Comparison of ENCODE assay signal across 8 mouse cellular contexts in genomic region chr9:58823918-58824215, GRCm38 (mm10). TPM values are rescaled to one million over a fixed set of nuclear protein-coding genes. Genes with fewer than 3 reads are reported as not detected.
A peak's percentile ranks its signal among the peaks of the same experiment; 100 is the strongest.
DNase-seq lines count a peak whose midpoint lies in the region; ATAC-seq and TF ChIP-seq lines count a peak whose summit lies in the region.

No protein-coding gene starts in this region.

- H3K9ac ChIP-seq in lung, embryonic 16.5 days (ENCODE audit: low read length) = peak overlapping the region; percentile 65
- H3K9ac ChIP-seq in liver, embryonic 12.5 days = no peak overlapping the region
- H3K9ac ChIP-seq in stomach, postnatal 0 days (ENCODE audit: low read length) = peak overlapping the region; percentile 52; the same call in 1 of the 2 replicates

- peaks cover 54% of the 10 kb centered on the region for H3K27me3 ChIP-seq in lung, embryonic 16.5 days (ENCODE audit: control insufficient read depth, insufficient read depth, low read depth, low read length)
- peaks cover 98% of the 10 kb centered on the region for H3K27me3 ChIP-seq in liver, embryonic 12.5 days (replicated peaks)
- H3K27me3 ChIP-seq in stomach, postnatal 0 days (ENCODE audit: control insufficient read depth, insufficient read depth, low read length) = peaks cover 5% of the 10 kb centered on the region; the same call in 1 of the 2 replicates

- H3K4me3 ChIP-seq in lung, embryonic 16.5 days (ENCODE audit: low read length) = peak overlapping the region; percentile 71
- H3K4me3 ChIP-seq in liver, embryonic 12.5 days = peak overlapping the region; percentile 56
- peak overlapping the region; percentile 64 for H3K4me3 ChIP-seq in stomach, postnatal 0 days (ENCODE audit: low read depth, low read length)

- peak; percentile 14 to 29 for DNase-seq in adrenal gland, postnatal 36 days
- no peak for DNase-seq in adrenal gland, adult 18-20 months (ENCODE audit: low spot score in 2 of 2)
- DNase-seq in lung, adult 18-20 months = no peak
- peak; percentile 28 for DNase-seq in stomach, postnatal 0 days (ENCODE audit: low spot score)
- no peak for DNase-seq in Muller cell, postnatal 12 days (ENCODE audit: inconsistent ontology term)
- no peak for DNase-seq in left cerebral cortex, adult 18-20 months (ENCODE audit: low spot score in 2 of 2)

- ATAC-seq in lung, embryonic 16.5 days (ENCODE audit: low read depth) = no peak
- ATAC-seq in liver, embryonic 12.5 days = no peak
- no peak for ATAC-seq in stomach, postnatal 0 days (ENCODE audit: low FRiP score, low TSS enrichment)

- TF ChIP-seq EP300 in stomach, postnatal 0 days (optimal IDR thresholded peaks at IDR 0.05) = no peak

- H3K4me2 ChIP-seq in lung, embryonic 16.5 days (ENCODE audit: low read depth, low read length) = peak overlapping the region; percentile 95
- H3K4me2 ChIP-seq in liver, embryonic 12.5 days = peak overlapping the region; percentile 71
- peak overlapping the region; percentile 98 for H3K4me2 ChIP-seq in stomach, postnatal 0 days (replicated peaks; ENCODE audit: low read depth)

- TF ChIP-seq CTCF in stomach, postnatal 0 days (IDR thresholded peaks at IDR 0.05; ENCODE audit: low read depth) = no peak

- peaks cover 8% of the 10 kb centered on the region for H3K4me1 ChIP-seq in lung, embryonic 16.5 days (replicated peaks; ENCODE audit: control insufficient read depth, insufficient read depth, low read length)
- peaks cover 12% of the 10 kb centered on the region; the same call in 1 of the 2 replicates for H3K4me1 ChIP-seq in liver, embryonic 12.5 days
- peaks cover 2% of the 10 kb centered on the region; the same call in 1 of the 2 replicates for H3K4me1 ChIP-seq in stomach, postnatal 0 days (replicated peaks; ENCODE audit: control insufficient read depth, insufficient read depth)

- 1% methylated on average over 28 of the region's 35 CpGs for WGBS in lung, embryonic 16.5 days
- 2% methylated on average over 35 of the region's 35 CpGs for WGBS in liver, embryonic 12.5 days (ENCODE audit: insufficient replicate concordance)
- WGBS in stomach, postnatal 0 days = 1% methylated on average over 31 of the region's 35 CpGs

- H3K36me3 ChIP-seq in lung, embryonic 16.5 days (ENCODE audit: control insufficient read depth, insufficient read depth, low read length) = no peaks in the 10 kb centered on the region
- no peaks in the 10 kb centered on the region for H3K36me3 ChIP-seq in liver, embryonic 12.5 days
- H3K36me3 ChIP-seq in stomach, postnatal 0 days (ENCODE audit: control insufficient read depth, insufficient read depth, low read length) = no peaks in the 10 kb centered on the region

- H3K27ac ChIP-seq in lung, embryonic 16.5 days (ENCODE audit: low read length) = no peak overlapping the region
- no peak overlapping the region for H3K27ac ChIP-seq in liver, embryonic 12.5 days
- no peak overlapping the region for H3K27ac ChIP-seq in stomach, postnatal 0 days (replicated peaks)

- H3K9me3 ChIP-seq in lung, embryonic 16.5 days (ENCODE audit: control insufficient read depth, low read length) = no peaks in the 10 kb centered on the region
- H3K9me3 ChIP-seq in liver, embryonic 12.5 days (replicated peaks) = no peaks in the 10 kb centered on the region
- no peaks in the 10 kb centered on the region for H3K9me3 ChIP-seq in stomach, postnatal 0 days (ENCODE audit: control insufficient read depth, low read length)

RNA-seq across cellular contexts. Expression of gene Hcn4, which starts 0.7 kb away (rescaled TPM):
- under 1 TPM; 0.40 to 0.66 TPM for total RNA-seq in adrenal gland, postnatal 36 days (2021)
- under 1 TPM; 0.53 to 0.83 TPM for total RNA-seq in adrenal gland, adult 18-20 months (2021)
- polyA plus RNA-seq in lung, embryonic 16.5 days (2015; fragmentation: Nextera tagmentation; extraction: Ambion mirVana) = 0.19 and 0.21 TPM in 2 replicates
- 0.07 TPM in 2 replicates for polyA plus RNA-seq in liver, embryonic 12.5 days (2016; fragmentation: Nextera tagmentation; extraction: Ambion mirVana)
- polyA plus RNA-seq in stomach, postnatal 0 days (2015; fragmentation: Nextera tagmentation; extraction: Ambion mirVana) = 0.05 and 0.12 TPM in 2 replicates
- total RNA-seq in left cerebral cortex, adult 18-20 months (2021) = 1 to 10 TPM; 5.2 to 6.3 TPM

Comparison
In these comparisons a context has a peak if more than half of its experiments do, and no peak if none do; other contexts are left out.
1. DNase-seq: peak in adrenal gland, postnatal 36 days (2 of 2) and stomach, postnatal 0 days (single experiment); none in adrenal gland, adult 18-20 months (0 of 2), lung, adult 18-20 months (0 of 2), Muller cell, postnatal 12 days (single experiment) and left cerebral cortex, adult 18-20 months (0 of 2).
2. Peak in every context shown above with its lines, with median percentiles within 50 percentile points of each other: H3K4me2 ChIP-seq and H3K4me3 ChIP-seq.